Mouse (Mus musculus) lung, embryonic 16.5 days (tissue): ENCODE data around the gene Gpx7. TPM values are rescaled to one million over a fixed set of nuclear protein-coding genes. Genes with fewer than 3 reads are reported as not detected.

Source experiments
- ATAC-seq: fragments of 200-750 bp; cut with Nextera tagmentation; 2 replicates; pipeline ENCODE4 v1.8.0; 2017; ENCODE audit warnings: low read depth, mild to moderate bottlenecking, moderate library complexity
- H3K27ac ChIP-seq: fragments of 300-500 bp; sonication (generic); 2 replicates; pipeline ENCODE4 v1.5.1; 2014; ENCODE audit warnings: mild to moderate bottlenecking, control low read depth, low read length
- H3K27me3 ChIP-seq: fragments of 300-500 bp; sonication (generic); 2 replicates; pipeline ENCODE4 v1.6.1; 2014; ENCODE audit warnings: low read depth, low read length, mixed read lengths; ENCODE audit not compliant: control insufficient read depth, insufficient read depth
- H3K36me3 ChIP-seq: fragments of 300-500 bp; sonication (generic); 2 replicates; pipeline ENCODE4 v1.6.1; 2014; ENCODE audit warnings: low read length; ENCODE audit not compliant: control insufficient read depth, insufficient read depth
- H3K4me1 ChIP-seq: fragments of 300-500 bp; sonication (generic); replicated peaks from 2 replicates; pipeline ENCODE4 v1.6.1; 2014; ENCODE audit warnings: low read length, mixed read lengths; ENCODE audit not compliant: control insufficient read depth, insufficient read depth
- H3K4me2 ChIP-seq: fragments of 300-500 bp; sonication (generic); 2 replicates; pipeline ENCODE4 v1.6.1; 2014; ENCODE audit warnings: low read depth, low read length, control low read depth
- H3K4me3 ChIP-seq: fragments of 300-500 bp; sonication (generic); 2 replicates; pipeline ENCODE4 v1.5.1; 2014; ENCODE audit warnings: mild to moderate bottlenecking, low read length, control low read depth
- H3K9ac ChIP-seq: fragments of 300-500 bp; sonication (generic); 2 replicates; pipeline ENCODE4 v1.6.1; 2014; ENCODE audit warnings: low read length, control low read depth
- H3K9me3 ChIP-seq: fragments of 300-500 bp; sonication (generic); 2 replicates; pipeline ENCODE4 v1.6.1; 2016; ENCODE audit warnings: low read length; ENCODE audit not compliant: control insufficient read depth
- WGBS: fragments of 180-500 bp; shearing (Covaris S2); extraction: QIAGEN DNeasy Blood & Tissue Kit; methylation state at CpG from one replicate; pipeline ENCODE4 v1.1.7; 2014; 5-methylcytosine and 5-hydroxymethylcytosine counted together
- polyA plus RNA-seq: library from polyadenylated mRNA; unstranded; fragments of >200 nt; fragmentation: Nextera tagmentation; extraction: Ambion mirVana; gene quantifications from 2 replicates; pipeline ENCODE4 v1.2.1, GENCODE M21; 2015

The Gpx7 gene
- 89.7 and 90.6 TPM in 2 replicates for polyA plus RNA-seq

GRCm38 (mm10) chr4:108406861-108407401 lies at the start of gene Gpx7:
Gene Gpx7 (minus strand): TSS chr4:108406961.
- Histone ChIP-seq H3K4me2 (peak within 1 kb of the TSS; percentile 65), H3K27me3 (no peaks in the 10 kb centered on the region), H3K4me1 (peaks cover 11% of the 10 kb centered on the region), H3K9ac (peak within 1 kb of the TSS; percentile 81), H3K9me3 (no peaks in the 10 kb centered on the region), H3K27ac (peak within 1 kb of the TSS; percentile 72), H3K4me3 (peak within 1 kb of the TSS; percentile 56), H3K36me3 (0 out of 2 replicates have a peak, but pooled peaks cover 3% of the 10 kb centered on the region)
- WGBS: 10% methylated on average over 15 of the region's 15 CpGs
- ATAC-seq: peak; percentile 18

- H3K4me2 ChIP-seq: no peak overlapping the region
- peaks cover 9% of the 10 kb centered on the region for H3K4me1 ChIP-seq
- H3K27me3 ChIP-seq: no peaks in the 10 kb centered on the region
- H3K27ac ChIP-seq: no peak overlapping the region
- H3K9ac ChIP-seq: no peak overlapping the region
- no peak for ATAC-seq
- H3K4me3 ChIP-seq: no peak overlapping the region
- no peaks in the 10 kb centered on the region for H3K36me3 ChIP-seq
- H3K9me3 ChIP-seq: no peaks in the 10 kb centered on the region
- 52% methylated on average over 2 of the region's 2 CpGs for WGBS
Measured at GRCm38 (mm10) chr4:108456028-108456427, 49.3 kb upstream of the Gpx7 start.

- ATAC-seq: no peak
- Histone ChIP-seq H3K9ac (no peak overlapping the region), H3K27ac (no peak overlapping the region), H3K27me3 (no peaks in the 10 kb centered on the region), H3K4me3 (no peak overlapping the region), H3K4me2 (no peak overlapping the region), H3K9me3 (no peaks in the 10 kb centered on the region), H3K36me3 (no peaks in the 10 kb centered on the region), H3K4me1 (peaks cover 2% of the 10 kb centered on the region; the same call in 1 of the 2 replicates)
- WGBS: 37% methylated on average over 7 of the region's 7 CpGs
Measured at GRCm38 (mm10) chr4:108448091-108448490, 41.3 kb upstream of the Gpx7 start.

- H3K9ac ChIP-seq: no peak overlapping the region
- H3K36me3 ChIP-seq: no peaks in the 10 kb centered on the region
- 0 out of 2 replicates have a peak overlapping the region, but pooled peaks have one; percentile 4 for H3K27ac ChIP-seq
- H3K27me3 ChIP-seq: no peaks in the 10 kb centered on the region
- peaks cover 9% of the 10 kb centered on the region; the same call in 1 of the 2 replicates for H3K4me1 ChIP-seq
- H3K4me3 ChIP-seq: no peak overlapping the region
- WGBS: 36% methylated on average over 6 of the region's 6 CpGs
- H3K4me2 ChIP-seq: no peak overlapping the region
- H3K9me3 ChIP-seq: no peaks in the 10 kb centered on the region
- ATAC-seq: peak; percentile 85
Measured at GRCm38 (mm10) chr4:108438082-108438840, 31.5 kb upstream of the Gpx7 start.

GRCm38 (mm10) chr4:108436225-108436624 lies 29.5 kb upstream of the Gpx7 start:
- no peak for ATAC-seq
- Histone ChIP-seq H3K27ac (no peak overlapping the region), H3K4me2 (no peak overlapping the region), H3K36me3 (no peaks in the 10 kb centered on the region), H3K4me3 (no peak overlapping the region), H3K9ac (no peak overlapping the region), H3K27me3 (no peaks in the 10 kb centered on the region), H3K9me3 (no peaks in the 10 kb centered on the region), H3K4me1 (peaks cover 15% of the 10 kb centered on the region)
- 65% methylated on average over 1 of the region's 1 CpGs for WGBS

- 62% methylated on average over 3 of the region's 3 CpGs for WGBS
- Histone ChIP-seq H3K4me3 (no peak overlapping the region), H3K4me1 (peaks cover 17% of the 10 kb centered on the region), H3K4me2 (no peak overlapping the region), H3K36me3 (no peaks in the 10 kb centered on the region), H3K27me3 (no peaks in the 10 kb centered on the region), H3K9ac (no peak overlapping the region), H3K27ac (no peak overlapping the region), H3K9me3 (no peaks in the 10 kb centered on the region)
- no peak for ATAC-seq
Measured at GRCm38 (mm10) chr4:108435646-108436045, 28.9 kb upstream of the Gpx7 start.

GRCm38 (mm10) chr4:108434781-108435180 lies 28.0 kb upstream of the Gpx7 start:
- no peak overlapping the region for H3K4me3 ChIP-seq
- no peaks in the 10 kb centered on the region for H3K36me3 ChIP-seq
- no peaks in the 10 kb centered on the region for H3K27me3 ChIP-seq
- WGBS: 93% methylated on average over 3 of the region's 3 CpGs
- peaks cover 17% of the 10 kb centered on the region for H3K4me1 ChIP-seq
- no peak overlapping the region for H3K4me2 ChIP-seq
- ATAC-seq: no peak
- H3K9me3 ChIP-seq: no peaks in the 10 kb centered on the region
- no peak overlapping the region for H3K27ac ChIP-seq
- no peak overlapping the region for H3K9ac ChIP-seq

GRCm38 (mm10) chr4:108434221-108434620 lies 27.5 kb upstream of the Gpx7 start:
- no peak overlapping the region for H3K9ac ChIP-seq
- ATAC-seq: no peak
- H3K4me3 ChIP-seq: no peak overlapping the region
- H3K4me2 ChIP-seq: no peak overlapping the region
- H3K27ac ChIP-seq: no peak overlapping the region
- no peaks in the 10 kb centered on the region for H3K27me3 ChIP-seq
- no peaks in the 10 kb centered on the region for H3K9me3 ChIP-seq
- peaks cover 17% of the 10 kb centered on the region for H3K4me1 ChIP-seq
- H3K36me3 ChIP-seq: no peaks in the 10 kb centered on the region
- 69% methylated on average over 4 of the region's 4 CpGs for WGBS

- H3K27ac ChIP-seq: no peak overlapping the region
- no peak for ATAC-seq
- WGBS: 17% methylated on average over 6 of the region's 6 CpGs
Measured at GRCm38 (mm10) chr4:108433341-108433740, 26.6 kb upstream of the Gpx7 start.

More at GRCm38 (mm10) chr4:108433341-108433740, 26.6 kb upstream of the Gpx7 start:
- no peaks in the 10 kb centered on the region for H3K36me3 ChIP-seq
- no peaks in the 10 kb centered on the region for H3K27me3 ChIP-seq
- H3K4me1 ChIP-seq: peaks cover 16% of the 10 kb centered on the region
- H3K9ac ChIP-seq: no peak overlapping the region
- no peaks in the 10 kb centered on the region for H3K9me3 ChIP-seq
- no peak overlapping the region for H3K4me3 ChIP-seq
- no peak overlapping the region for H3K4me2 ChIP-seq
